Mouse (Mus musculus) midbrain, embryonic 13.5 days (tissue): ENCODE results near the gene 1700016C15Rik. TPM values are rescaled to one million over a fixed set of nuclear protein-coding genes. Genes with fewer than 3 reads are reported as not detected.

Experiments used
- ATAC-seq: fragments of 200-750 bp; cut with Nextera tagmentation; 2 replicates; pipeline ENCODE4 v1.8.0; 2017; ENCODE audit warnings: mild to moderate bottlenecking, moderate TSS enrichment, moderate library complexity
- H3K27ac ChIP-seq: fragments of 300-500 bp; sonication (generic); 2 replicates; pipeline ENCODE4 v1.5.1; 2015; ENCODE audit warnings: inconsistent platforms, mild to moderate bottlenecking, moderate library complexity
- H3K27me3 ChIP-seq: fragments of 300-500 bp; sonication (generic); 2 replicates; pipeline ENCODE4 v1.6.1; 2015; ENCODE audit warnings: mild to moderate bottlenecking, inconsistent platforms
- H3K36me3 ChIP-seq: fragments of 300-500 bp; sonication (generic); 2 replicates; pipeline ENCODE4 v1.6.1; 2015; ENCODE audit warnings: mild to moderate bottlenecking, inconsistent platforms
- H3K4me1 ChIP-seq: fragments of 300-500 bp; sonication (generic); replicated peaks from 2 replicates; pipeline ENCODE4 v1.6.1; 2015; ENCODE audit warnings: inconsistent platforms
- H3K4me2 ChIP-seq: fragments of 300-500 bp; sonication (generic); replicated peaks from 2 replicates; pipeline ENCODE4 v1.6.1; 2015; ENCODE audit warnings: moderate library complexity, mild to moderate bottlenecking, inconsistent platforms
- H3K4me3 ChIP-seq: fragments of 300-500 bp; sonication (generic); replicated peaks from 2 replicates; pipeline ENCODE4 v1.5.1; 2015; ENCODE audit warnings: mild to moderate bottlenecking, inconsistent platforms
- H3K9ac ChIP-seq: fragments of 300-500 bp; sonication (generic); replicated peaks from 2 replicates; pipeline ENCODE4 v1.6.1; 2015; ENCODE audit warnings: mild to moderate bottlenecking, inconsistent platforms
- H3K9me3 ChIP-seq: fragments of 300-500 bp; sonication (generic); 2 replicates; pipeline ENCODE4 v1.6.1; 2016; ENCODE audit warnings: mild to moderate bottlenecking, inconsistent platforms
- WGBS: fragments of 180-500 bp; shearing (Covaris S2); methylation state at CpG from one replicate; pipeline ENCODE4 v1.1.7; 2015; 5-methylcytosine and 5-hydroxymethylcytosine counted together
- polyA plus RNA-seq: library from polyadenylated mRNA; unstranded; fragments of >200 nt; fragmentation: Nextera tagmentation; extraction: Ambion mirVana; gene quantifications from 2 replicates; pipeline ENCODE4 v1.2.1, GENCODE M21; 2015

Gene 1700016C15Rik
- polyA plus RNA-seq: not detected in 2 replicates

- Histone ChIP-seq H3K9ac (no peak within 1 kb of the TSS), H3K4me1 (0 out of 2 replicates have a peak, but pooled peaks cover 6% of the 10 kb centered on the region), H3K36me3 (no peaks in the 10 kb centered on the region), H3K9me3 (peaks cover 2% of the 10 kb centered on the region; the same call in 1 of the 2 replicates), H3K27me3 (no peaks in the 10 kb centered on the region), H3K4me3 (no peak within 1 kb of the TSS), H3K4me2 (no peak within 1 kb of the TSS), H3K27ac (no peak within 1 kb of the TSS)
- 27% methylated on average over 11 of the region's 11 CpGs for WGBS
- 0 out of 2 replicates have a peak, but pooled peaks have one; percentile 53 for ATAC-seq
Observed at GRCm38 (mm10) chr1:177729043-177730024, at the start of gene 1700016C15Rik. Gene 1700016C15Rik, plus strand, starts transcription at chr1:177729814.

GRCm38 (mm10) chr1:177681239-177681638, 48.4 kb upstream of the 1700016C15Rik start:
- H3K36me3 ChIP-seq: no peaks in the 10 kb centered on the region
- H3K4me1 ChIP-seq: peaks cover 13% of the 10 kb centered on the region
- H3K9me3 ChIP-seq: no peaks in the 10 kb centered on the region
- ATAC-seq: no peak
- no peak overlapping the region for H3K4me2 ChIP-seq
- H3K27me3 ChIP-seq: no peaks in the 10 kb centered on the region
- H3K9ac ChIP-seq: no peak overlapping the region
- no peak overlapping the region for H3K4me3 ChIP-seq
- H3K27ac ChIP-seq: no peak overlapping the region
- 86% methylated on average over 11 of the region's 11 CpGs for WGBS

GRCm38 (mm10) chr1:177683931-177684836, 45.4 kb upstream of the 1700016C15Rik start:
- H3K27me3 ChIP-seq: no peaks in the 10 kb centered on the region
- peak overlapping the region; percentile 29 for H3K9ac ChIP-seq
- H3K4me2 ChIP-seq: peak overlapping the region; percentile 41
- ATAC-seq: peak; percentile 51
- no peak overlapping the region for H3K4me3 ChIP-seq
- WGBS: 26% methylated on average over 18 of the region's 18 CpGs
- no peaks in the 10 kb centered on the region for H3K9me3 ChIP-seq
- H3K27ac ChIP-seq: 0 out of 2 replicates have a peak overlapping the region, but pooled peaks have one; percentile 32
- no peaks in the 10 kb centered on the region for H3K36me3 ChIP-seq
- H3K4me1 ChIP-seq: peaks cover 13% of the 10 kb centered on the region

- Histone ChIP-seq H3K4me3 (no peak overlapping the region), H3K9me3 (no peaks in the 10 kb centered on the region), H3K36me3 (no peaks in the 10 kb centered on the region), H3K4me2 (no peak overlapping the region), H3K27me3 (no peaks in the 10 kb centered on the region), H3K4me1 (peaks cover 13% of the 10 kb centered on the region), H3K9ac (no peak overlapping the region), H3K27ac (no peak overlapping the region)
- 13% methylated on average over 3 of the region's 3 CpGs for WGBS
- peak; percentile 67 for ATAC-seq
Observed at GRCm38 (mm10) chr1:177684901-177685300, 44.7 kb upstream of the 1700016C15Rik start.

- no peak overlapping the region for H3K9ac ChIP-seq
- no peaks in the 10 kb centered on the region for H3K36me3 ChIP-seq
- H3K27me3 ChIP-seq: no peaks in the 10 kb centered on the region
- H3K4me1 ChIP-seq: peaks cover 13% of the 10 kb centered on the region
- no peak overlapping the region for H3K4me3 ChIP-seq
- ATAC-seq: no peak
- 77% methylated on average over 3 of the region's 3 CpGs for WGBS
- no peak overlapping the region for H3K27ac ChIP-seq
- H3K9me3 ChIP-seq: no peaks in the 10 kb centered on the region
- H3K4me2 ChIP-seq: no peak overlapping the region
Observed at GRCm38 (mm10) chr1:177686137-177686536, 43.5 kb upstream of the 1700016C15Rik start.

- ATAC-seq: no peak
- H3K27me3 ChIP-seq: no peaks in the 10 kb centered on the region
- H3K4me1 ChIP-seq: peaks cover 13% of the 10 kb centered on the region
- no peak overlapping the region for H3K4me3 ChIP-seq
- no peak overlapping the region for H3K4me2 ChIP-seq
- no peaks in the 10 kb centered on the region for H3K9me3 ChIP-seq
- no peaks in the 10 kb centered on the region for H3K36me3 ChIP-seq
- WGBS: 92% methylated on average over 5 of the region's 5 CpGs
- H3K9ac ChIP-seq: no peak overlapping the region
- no peak overlapping the region for H3K27ac ChIP-seq
Observed at GRCm38 (mm10) chr1:177686982-177687381, 42.6 kb upstream of the 1700016C15Rik start.

- Histone ChIP-seq H3K27ac (no peak overlapping the region), H3K4me2 (no peak overlapping the region), H3K27me3 (no peaks in the 10 kb centered on the region), H3K4me3 (no peak overlapping the region), H3K4me1 (no peaks in the 10 kb centered on the region), H3K36me3 (no peaks in the 10 kb centered on the region), H3K9me3 (no peaks in the 10 kb centered on the region), H3K9ac (no peak overlapping the region)
- ATAC-seq: no peak
- 69% methylated on average over 11 of the region's 11 CpGs for WGBS
Observed at GRCm38 (mm10) chr1:177692491-177692890, 37.1 kb upstream of the 1700016C15Rik start.

- ATAC-seq: no peak
- Histone ChIP-seq H3K9ac (no peak overlapping the region), H3K27me3 (no peaks in the 10 kb centered on the region), H3K27ac (no peak overlapping the region), H3K36me3 (no peaks in the 10 kb centered on the region), H3K4me2 (no peak overlapping the region), H3K4me3 (no peak overlapping the region), H3K9me3 (no peaks in the 10 kb centered on the region), H3K4me1 (no peaks in the 10 kb centered on the region)
- 73% methylated on average over 9 of the region's 9 CpGs for WGBS
Observed at GRCm38 (mm10) chr1:177693486-177694252, 35.9 kb upstream of the 1700016C15Rik start.

GRCm38 (mm10) chr1:177700560-177700959, 29.1 kb upstream of the 1700016C15Rik start:
- Histone ChIP-seq H3K27ac (no peak overlapping the region), H3K9me3 (no peaks in the 10 kb centered on the region), H3K4me2 (no peak overlapping the region), H3K4me1 (peaks cover 8% of the 10 kb centered on the region), H3K36me3 (no peaks in the 10 kb centered on the region), H3K27me3 (peaks cover 6% of the 10 kb centered on the region; the same call in 1 of the 2 replicates), H3K9ac (no peak overlapping the region), H3K4me3 (no peak overlapping the region)
- 56% methylated on average over 8 of the region's 8 CpGs for WGBS
- ATAC-seq: no peak

- WGBS: 1% methylated on average over 15 of the region's 15 CpGs
- Histone ChIP-seq H3K36me3 (no peaks in the 10 kb centered on the region), H3K27me3 (peaks cover 6% of the 10 kb centered on the region; the same call in 1 of the 2 replicates), H3K9ac (peak overlapping the region; percentile 62), H3K9me3 (no peaks in the 10 kb centered on the region), H3K4me2 (peak overlapping the region; percentile 82), H3K4me3 (peak overlapping the region; percentile 42), H3K4me1 (peaks cover 8% of the 10 kb centered on the region), H3K27ac (no peak overlapping the region)
- ATAC-seq: peak; percentile 87
Observed at GRCm38 (mm10) chr1:177702481-177703146, 27.0 kb upstream of the 1700016C15Rik start.
